Mouse (Mus musculus) mature B cell (primary cell): Measurements from ENCODE around the gene Hdac4.

Experiments used
- in situ Hi-C: fragments of 300-500 bp; cut with MboI; formaldehyde crosslinking; loops from 2 replicates; pipeline ENCODE4 v1.14.3; 2019

Gene Hdac4

DNA sequence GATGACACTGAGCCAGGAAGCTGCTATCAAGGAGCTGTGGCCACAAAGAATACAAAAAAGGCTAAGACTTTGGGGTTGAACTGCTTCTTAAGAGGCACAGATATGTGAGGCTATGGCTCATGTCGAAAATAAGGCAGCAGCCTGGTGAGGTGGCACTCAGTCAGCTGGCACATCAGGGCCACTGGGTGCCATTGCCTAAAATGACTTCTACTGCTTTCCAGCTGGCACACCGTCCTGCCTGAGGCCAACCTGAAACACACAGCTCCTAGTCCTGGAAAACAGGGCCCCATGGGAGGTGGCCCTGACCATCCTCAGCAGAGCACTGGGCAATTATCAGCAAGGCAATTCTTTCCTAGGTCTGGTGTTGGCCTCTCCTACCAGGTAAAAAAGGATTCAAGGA is 167.3 kb downstream of the Hdac4 start:
- in situ Hi-C loops, result no loop called here

DNA sequence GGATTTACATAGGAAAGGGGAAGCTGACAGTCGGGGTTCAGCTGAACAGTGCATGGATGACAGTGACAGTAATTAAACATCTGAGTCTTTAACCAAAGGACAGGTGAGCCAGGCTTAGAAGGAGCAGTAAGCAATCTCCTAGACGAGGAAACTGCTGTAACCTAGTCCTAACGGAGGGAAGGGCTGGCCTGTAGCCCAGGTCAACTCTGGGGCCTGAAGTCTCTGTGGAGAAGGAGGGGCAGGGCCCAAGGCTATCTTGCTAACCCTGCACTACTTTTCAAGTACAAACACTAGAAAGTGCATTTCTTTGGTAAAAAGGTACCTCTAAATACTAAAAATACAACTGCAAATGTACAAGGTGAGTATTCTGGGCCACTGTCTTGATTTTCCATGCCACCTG is 169.1 kb downstream of the Hdac4 start:
- in situ Hi-C loops, result no loop called here

DNA sequence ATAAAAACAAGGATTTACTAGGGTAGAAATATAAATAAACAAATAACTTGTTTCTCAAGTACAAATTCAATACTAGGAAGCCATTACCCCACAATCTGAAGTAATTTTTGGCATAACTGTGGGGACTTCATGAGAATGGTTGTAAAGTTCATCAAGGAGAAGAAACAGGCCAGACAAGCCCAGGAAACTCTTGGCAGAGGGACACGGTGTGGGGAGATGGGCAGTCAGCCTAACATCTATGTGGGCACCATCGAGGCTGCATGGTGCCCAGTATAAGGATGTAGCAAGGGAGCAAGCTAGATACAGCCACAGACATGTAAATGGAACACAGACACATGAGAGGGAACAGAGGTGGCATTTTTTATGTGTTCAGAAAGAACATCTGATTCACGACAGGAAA is 171.6 kb downstream of the Hdac4 start:
- in situ Hi-C loops, result no loop called here

DNA sequence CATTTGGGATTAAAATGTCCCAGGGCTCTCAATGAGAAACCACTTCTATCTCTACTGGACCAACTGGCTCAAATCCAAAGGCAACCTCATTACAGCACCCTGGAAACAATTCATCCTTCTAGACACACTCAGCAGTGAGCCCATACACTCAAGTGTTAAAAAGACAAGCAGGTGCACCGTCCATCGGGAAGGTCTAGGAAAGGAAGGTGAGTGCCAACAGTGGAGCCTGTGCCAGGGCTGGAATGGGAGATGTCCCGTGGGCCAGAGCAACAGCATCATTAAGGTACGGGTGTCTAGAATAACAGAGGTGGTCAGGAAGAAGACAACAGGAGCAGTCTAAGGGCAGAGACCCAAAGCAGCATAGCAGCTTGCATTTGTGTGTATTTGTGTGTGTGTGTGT is 173.5 kb downstream of the Hdac4 start:
- in situ Hi-C loops, result no loop called here

DNA sequence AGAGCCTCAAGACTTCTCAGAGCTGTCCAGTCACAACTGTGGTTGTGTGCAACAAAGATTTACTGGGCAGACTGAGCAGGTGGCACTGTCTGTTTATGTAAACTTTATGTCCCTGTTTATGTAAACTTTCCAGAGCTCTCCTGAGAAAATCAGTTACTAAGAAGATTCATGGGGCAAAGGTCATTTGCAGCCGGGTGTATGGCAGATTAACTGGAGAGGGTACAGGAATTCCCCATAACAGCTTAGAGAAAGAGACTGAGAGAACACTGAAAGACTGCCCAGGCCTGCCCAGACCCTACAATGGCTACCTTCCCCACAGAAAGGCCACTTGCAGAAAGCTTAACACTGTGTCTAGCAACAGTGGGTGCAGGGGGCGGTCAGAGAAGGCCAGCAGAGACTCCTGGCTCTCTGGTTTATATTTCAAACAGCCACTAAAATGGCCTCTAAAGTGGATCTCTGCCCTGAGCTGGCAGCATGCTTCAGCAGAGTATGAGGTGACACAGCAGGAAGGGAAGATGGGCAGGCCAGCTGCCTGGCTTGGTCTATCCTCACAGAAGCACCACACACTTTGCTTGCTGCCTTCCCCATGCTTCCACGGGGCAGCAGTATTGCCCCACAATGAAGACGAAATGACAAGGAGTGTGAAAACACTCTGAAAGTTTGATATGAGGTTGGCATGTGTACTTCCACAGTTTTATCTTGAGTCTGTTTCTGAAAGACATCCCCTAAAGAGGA is 179.4 kb downstream of the Hdac4 start:
- in situ Hi-C loops, result no loop called here

DNA sequence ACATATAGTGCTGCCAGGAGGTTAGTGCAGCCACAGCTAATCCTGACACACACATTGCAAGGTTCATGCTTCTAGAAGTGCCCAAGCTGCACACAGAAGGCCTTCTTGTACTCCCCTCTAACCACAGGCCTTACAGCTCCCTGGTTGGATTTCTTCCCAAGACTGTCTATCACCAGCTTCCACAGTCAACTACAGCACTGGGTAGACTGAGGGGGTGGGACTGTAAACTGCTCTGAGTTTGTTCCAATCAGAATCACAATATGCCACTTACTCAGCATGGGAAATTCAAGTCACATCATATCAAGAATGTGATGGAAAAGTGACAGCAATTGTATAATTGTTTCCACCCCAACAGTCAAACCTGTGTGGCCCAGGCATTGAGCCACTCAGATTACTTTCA is 180.2 kb downstream of the Hdac4 start:
- in situ Hi-C loops, result no loop called here

DNA sequence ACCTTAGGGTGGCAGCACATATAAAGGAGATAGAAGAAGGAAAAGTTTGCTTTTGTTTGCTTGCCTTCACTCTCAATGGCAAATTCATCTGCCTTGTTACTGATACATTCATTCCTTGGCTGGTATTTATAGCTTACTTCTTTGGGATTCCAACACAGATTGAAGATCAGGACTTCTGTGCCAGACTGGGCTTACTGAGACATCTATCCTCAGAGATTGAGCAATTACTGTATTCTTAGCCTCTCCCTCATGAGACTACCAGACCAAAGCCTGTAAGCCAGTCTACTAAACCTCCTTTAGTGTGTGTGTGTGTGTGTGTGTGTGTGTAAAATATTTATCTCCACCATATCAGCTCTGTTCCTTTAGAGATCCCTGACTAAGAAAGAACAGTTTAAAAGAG is 181.0 kb downstream of the Hdac4 start:
- in situ Hi-C loops, result no loop called here

DNA sequence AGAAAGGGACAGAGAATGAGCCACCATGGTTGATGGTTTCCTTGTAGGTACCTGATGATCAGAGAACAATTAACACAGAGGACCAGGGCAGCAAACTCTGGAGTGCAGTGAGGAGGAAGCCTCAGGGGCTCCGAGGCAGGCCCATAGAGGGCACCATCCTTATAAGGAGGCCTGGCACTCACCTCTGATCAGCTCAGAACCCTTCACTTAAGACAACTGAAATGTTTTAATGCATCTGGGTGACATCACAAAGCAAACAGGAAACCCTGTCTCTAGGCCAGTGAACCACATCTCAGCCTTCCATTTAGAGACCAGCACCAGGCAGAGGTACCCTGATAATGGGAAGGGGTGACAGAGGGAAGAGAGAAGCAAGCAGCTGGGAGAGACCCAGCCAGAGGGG is 188.8 kb downstream of the Hdac4 start:
- in situ Hi-C loops, result no loop called here

DNA sequence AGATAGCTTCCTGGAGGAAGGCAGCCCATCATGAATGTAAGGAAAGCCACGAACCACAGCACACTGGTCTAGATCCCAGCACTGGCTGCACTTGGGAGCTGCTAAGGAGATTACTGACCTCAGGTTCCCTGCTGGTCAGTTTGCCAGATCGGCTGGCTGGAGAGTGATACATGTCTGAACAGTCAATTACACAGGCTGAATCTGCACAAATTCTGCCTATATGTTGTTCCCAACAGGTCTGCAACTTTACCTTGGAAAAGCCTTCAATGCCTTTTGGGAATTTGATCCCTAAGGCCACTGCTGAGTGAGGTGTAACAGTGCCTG is 189.9 kb downstream of the Hdac4 start:
- in situ Hi-C loops, result no loop called here

DNA sequence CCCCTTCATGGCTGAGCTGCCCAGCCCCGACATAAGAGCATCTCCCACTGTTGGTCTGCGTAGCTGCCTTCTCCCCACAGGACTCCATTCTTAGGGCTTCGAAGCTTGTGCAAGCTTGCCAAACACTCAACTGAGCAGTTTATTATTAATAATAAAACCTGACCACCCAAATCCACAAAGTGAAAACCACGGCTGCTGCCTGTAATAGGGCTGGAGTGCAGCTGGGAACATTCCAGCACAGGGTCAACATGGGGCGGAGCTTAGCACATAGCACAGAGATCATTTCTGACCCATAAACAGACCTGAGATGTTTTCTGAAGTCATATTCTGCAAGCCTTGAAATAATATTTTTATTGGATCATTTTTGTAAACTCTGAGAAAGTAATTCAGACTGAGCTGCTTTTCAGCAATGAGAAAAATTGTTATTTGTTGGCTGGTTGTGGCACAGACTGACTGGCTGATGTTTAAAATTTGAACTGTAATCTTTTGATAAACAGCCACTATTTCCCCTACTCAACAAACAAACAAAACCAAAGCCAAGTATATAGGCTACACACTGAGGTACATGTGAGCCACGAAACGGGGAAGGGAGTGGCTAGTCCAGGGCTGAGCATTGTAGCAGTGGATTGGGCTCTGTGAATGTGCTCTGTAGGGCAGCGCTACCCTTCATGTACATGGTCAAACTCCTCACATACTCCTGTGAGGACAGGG is 190.4 kb downstream of the Hdac4 start:
- in situ Hi-C loops, result no loop called here

DNA sequence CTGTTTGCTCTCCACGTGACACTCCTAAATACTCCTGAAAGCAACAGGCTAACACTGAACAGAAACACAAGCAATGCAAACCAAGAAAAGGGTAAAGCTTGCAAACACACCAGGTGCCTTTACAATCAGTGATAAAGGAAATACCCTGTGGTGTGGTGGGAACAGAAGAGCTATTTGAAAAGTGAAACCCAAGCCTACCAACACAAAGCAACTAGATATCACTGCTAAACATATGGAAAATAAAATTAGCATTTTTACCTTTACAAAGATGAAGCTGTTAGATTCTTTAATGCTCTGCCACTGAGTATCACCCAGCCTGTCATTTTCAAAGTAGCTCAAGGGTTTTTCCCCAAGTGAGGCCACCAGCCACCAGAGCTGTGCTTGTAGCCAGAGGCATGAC is 191.4 kb downstream of the Hdac4 start:
- in situ Hi-C loops, result no loop called here

DNA sequence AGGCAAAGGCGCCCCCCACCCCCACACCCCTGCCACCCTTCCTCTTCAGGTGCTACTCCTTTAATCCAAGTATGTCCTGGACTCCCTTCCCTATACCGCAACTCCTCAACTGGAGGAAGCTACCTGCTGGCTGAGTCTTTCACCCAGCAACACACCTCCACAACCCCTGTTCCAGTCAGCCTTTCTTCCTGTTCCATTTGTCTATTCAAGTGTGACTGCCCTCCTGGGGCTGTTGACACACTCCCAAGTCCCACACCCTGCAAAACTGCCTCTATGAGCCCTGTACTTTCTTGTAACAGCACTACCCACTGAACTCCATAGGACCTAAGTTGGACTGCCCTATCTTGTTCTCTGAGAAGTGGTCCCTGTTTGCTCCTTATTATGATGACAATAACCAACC is 195.3 kb downstream of the Hdac4 start:
- in situ Hi-C loops, result no loop called here

DNA sequence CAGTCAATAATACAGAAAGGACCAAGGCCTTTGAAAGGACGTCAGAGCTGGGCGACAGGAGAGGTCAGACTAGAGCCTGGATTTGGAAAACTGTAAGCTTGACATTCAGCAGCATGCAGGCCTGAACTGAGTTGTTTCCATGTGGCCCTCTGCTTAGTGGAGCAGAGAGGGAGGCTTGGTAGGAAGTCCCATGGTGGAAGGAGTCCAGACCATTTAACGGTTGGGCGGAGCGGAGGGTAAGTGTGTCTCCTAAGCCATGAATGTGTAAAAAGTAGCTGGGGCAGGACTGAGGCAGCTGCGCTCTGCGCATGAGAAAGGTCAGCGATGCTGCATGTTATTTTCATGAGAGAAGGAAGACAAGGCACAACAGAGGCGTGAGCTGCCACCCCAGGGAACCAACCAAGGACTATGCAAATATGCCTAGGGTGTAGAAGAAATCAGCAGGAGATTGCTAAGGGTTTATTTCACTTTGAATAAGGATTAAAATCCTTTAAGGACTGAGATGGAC is 201.8 kb downstream of the Hdac4 start:
- in situ Hi-C loops, result no loop called here

DNA sequence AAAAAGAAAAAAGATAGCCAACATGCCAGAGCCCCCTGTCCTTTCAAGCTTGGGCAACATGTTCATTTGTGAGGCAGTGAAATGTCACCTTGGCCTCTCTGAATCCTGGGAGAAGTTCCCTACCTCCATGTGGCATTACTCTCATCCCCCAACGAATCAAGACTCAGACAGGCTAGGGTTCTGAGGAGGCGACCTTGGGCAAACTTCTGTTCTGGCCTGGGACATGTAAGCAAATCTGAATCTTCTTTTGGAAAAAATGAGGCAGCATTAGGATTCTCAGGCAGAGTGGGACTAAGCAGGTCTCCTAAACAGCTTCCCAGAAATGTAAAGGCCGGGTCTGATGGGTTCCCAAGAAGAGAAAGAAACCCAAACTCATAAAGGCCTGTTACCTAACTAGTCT is 202.8 kb downstream of the Hdac4 start:
- in situ Hi-C loops, result no loop called here

DNA sequence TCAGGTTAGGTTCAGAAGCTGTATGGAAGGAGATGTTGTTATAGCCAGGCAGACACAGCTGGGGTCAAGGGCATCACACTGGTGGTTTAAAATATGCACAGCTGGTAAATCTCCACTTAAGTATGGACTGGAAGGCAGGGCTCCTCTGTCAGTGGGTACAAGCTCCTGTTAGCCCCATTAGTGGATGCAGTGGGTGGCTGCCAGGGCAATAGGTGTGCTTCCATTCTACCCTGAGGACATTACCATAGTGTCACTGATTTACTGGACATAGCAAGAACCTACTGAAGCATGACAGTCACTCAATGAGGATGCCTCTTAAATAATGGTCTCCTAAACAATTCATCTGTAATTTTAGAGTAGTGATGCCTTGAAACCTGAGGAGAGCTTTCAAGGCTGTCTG is 203.9 kb downstream of the Hdac4 start:
- in situ Hi-C loops, result no loop called here

DNA sequence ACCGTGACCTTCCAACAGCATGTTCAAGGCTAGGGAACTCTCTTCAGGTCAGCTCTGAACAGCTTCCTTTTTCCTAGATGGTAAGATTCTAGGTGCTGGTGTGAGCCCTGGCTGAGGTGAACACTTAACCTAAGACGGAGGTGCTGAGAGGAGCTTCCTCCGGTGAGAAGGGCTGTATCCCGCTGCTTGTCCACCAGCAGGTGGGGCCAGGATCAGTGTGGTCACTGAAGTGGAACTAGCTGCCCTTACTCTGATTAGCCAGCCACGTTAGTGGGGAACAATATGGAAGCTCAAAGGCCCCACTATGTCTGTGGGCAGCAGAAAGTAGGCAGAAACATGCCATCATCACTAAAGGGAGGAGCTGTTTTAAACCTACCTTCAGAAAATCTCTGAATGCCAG is 204.6 kb downstream of the Hdac4 start:
- in situ Hi-C loops, result no loop called here

DNA sequence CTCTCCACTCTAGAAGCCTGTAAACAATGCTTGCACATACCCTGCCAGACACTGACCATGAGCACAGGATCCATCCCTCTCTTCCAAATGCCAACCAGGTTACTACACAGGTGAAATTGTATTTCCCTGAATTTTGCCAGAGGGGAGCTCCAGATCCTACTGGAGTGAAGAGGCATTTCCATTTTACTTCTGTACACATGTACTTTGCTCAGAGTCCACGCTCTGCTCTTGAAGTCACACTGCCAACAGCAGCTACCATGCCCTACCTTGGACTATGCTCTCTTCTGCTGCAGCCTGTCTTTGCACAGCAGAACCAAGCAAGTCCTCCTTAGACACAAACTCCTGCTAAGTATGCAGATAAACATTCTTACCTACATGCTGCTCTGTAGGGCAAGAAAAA is 206.6 kb downstream of the Hdac4 start:
- in situ Hi-C loops, result no loop called here

DNA sequence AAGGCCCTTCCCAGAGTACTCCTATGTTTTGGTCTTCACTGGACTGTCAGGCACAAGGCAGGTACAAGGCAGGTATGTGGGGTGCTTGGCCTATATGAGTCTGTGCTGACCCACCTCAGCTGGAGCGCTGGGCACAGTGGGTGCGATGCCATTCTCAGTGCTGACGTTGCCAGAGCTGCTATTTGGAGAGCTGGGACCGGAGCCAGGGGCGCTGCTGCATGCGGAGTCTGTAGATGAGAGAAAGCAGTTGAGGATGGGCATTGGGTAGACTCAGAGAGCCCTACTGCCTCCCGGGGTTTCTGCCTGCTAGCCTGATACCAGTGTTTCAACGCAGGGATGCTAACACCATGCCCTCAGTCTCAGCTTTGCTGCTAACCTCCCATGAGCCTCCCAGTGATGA is 208.1 kb downstream of the Hdac4 start:
- in situ Hi-C loops, result no loop called here

DNA sequence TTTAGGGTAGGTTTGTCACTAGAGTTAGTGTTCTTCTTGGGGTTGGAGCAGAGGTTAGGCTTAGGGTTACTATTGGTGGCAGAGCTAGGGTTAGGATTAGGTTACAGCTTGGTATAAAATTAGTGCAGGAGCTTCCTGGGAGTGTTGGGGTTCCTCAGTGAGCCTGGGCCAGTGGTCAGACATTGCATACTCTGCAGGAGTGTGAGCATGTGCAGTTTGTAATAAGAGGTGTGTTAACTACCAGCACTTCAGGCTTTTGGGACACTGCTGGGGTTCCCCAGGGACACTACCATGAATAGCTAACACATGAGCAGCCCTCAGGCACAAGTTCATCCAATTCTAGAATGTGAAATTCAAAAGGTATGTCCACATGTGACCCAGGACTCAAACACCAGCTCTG is 209.7 kb downstream of the Hdac4 start:
- in situ Hi-C loops, result no loop called here

DNA sequence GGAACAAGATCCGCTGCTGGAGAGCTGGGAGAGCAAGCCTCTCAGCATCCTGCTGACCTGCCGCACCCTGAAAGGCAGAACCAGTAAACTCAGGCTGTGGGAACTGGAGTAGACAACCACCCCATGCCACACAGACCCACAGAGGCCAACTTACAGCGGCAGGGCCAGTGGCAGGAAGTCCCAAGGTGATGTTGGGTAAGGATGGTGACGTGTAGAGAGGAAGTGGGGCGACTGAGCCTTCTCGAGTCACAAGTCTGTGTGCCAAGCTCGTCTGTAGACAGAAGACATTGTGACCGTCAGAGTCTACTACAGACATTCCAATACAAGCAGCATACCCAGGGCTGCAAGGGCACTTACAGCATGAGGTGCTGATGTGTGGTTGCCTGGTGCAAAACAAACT is 211.0 kb downstream of the Hdac4 start:
- in situ Hi-C loops, result no loop called here

DNA sequence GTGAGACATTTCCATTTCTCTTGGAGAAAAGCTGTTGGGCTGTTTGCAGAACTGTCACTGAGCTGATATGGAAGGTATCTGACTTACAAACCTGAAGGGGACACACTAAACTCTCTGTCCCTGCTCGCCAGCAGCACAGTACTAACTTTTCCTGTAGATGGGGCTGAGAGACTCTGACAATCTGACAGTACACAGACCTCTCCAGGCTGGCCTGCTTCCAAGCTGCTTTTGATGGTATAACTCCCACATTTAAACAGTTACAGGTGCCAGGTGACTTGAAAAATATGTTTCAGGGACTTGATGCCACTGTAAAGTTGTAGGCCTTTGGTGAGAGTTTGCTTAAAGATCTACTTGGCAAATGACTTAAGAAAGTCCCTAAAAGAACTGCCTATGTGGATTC is 214.1 kb downstream of the Hdac4 start:
- in situ Hi-C loops, result no loop called here

DNA sequence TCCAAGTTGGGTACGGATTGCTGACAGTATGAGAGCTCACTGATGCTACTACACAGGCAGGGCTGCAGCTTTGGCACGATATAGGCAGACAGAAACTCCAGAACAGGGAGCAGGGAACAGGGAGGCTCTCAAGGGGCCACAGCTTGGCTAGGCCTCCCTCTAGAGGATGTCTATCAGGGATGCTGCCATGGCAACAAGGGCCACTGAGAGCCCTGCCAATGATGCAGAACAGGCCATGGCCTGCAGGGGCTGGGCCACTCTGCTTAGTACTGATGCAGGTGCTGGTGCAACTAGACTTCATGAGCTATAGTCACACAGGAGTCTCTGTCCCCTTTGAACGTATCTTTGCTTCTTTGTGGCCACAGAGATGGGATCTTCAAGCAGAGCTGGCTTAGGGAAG is 217.1 kb downstream of the Hdac4 start:
- in situ Hi-C loops, result no loop called here

DNA sequence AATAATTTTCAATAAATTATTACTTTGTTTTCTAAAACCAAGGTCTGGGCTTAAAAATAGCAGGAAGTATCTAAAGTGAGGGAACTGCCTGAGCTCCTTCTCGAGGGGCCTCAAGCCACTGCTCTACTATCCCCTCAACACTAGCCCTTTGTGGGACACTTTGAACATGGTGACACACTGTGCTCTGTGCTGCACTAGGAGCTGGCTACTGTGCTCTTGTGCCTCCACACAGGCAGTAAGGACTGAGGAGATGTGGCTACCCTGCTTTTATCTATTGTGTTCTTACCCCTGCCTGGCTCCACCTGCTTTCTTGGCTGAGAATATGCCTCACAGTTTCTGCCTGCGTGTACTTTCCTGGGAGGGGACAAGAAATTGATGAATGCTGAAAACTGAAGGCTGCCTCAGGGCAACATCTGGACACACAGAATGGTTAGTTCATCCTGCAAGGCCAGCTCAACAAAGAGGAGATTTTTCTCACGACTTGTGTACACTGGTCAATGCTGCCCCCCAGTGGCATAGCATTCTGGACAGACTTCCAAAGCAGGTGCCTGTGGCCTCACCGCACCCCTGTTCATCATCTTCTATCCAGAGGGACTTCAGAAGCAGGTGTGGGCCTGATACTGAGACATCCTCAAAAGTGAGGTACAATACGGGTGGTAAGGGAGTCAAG is 226.7 kb downstream of the Hdac4 start:
- in situ Hi-C loops, result no loop called here
